ENCODE assay signal across 22 mouse cellular contexts in genomic region chr2:30058418-30058817, GRCm38 (mm10). TPM values are rescaled to one million over a fixed set of nuclear protein-coding genes. Genes with fewer than 3 reads are reported as not detected.
DNase-seq lines count a peak whose midpoint lies in the region; ATAC-seq and TF ChIP-seq lines count a peak whose summit lies in the region.
"Had no signal": no experiment of that assay in that cellular context is flagged by ENCODE, and none has a peak within 500 bp of the region (broad histone marks: within the 10 kb centered on the region; RNA-seq: fewer than 3 reads in every experiment).

No protein-coding gene starts in this region.

- no peaks in the 10 kb centered on the region for H3K36me3 ChIP-seq in midbrain, embryonic 10.5 days
- no peaks in the 10 kb centered on the region for H3K36me3 ChIP-seq in midbrain, embryonic 11.5 days (ENCODE audit: control insufficient read depth, insufficient read depth, low read length)
- H3K36me3 ChIP-seq in ES-E14 (ENCODE audit: control insufficient read depth, insufficient read depth, low read length, poor library complexity, severe bottlenecking), result peaks cover 9% of the 10 kb centered on the region
- H3K36me3 ChIP-seq: embryonic facial prominence, embryonic 13.5 days; heart, embryonic 10.5 days; intestine, embryonic 15.5 days had no signal

- no peaks in the 10 kb centered on the region for H3K9me3 ChIP-seq in midbrain, embryonic 10.5 days (replicated peaks)
- no peaks in the 10 kb centered on the region for H3K9me3 ChIP-seq in midbrain, embryonic 11.5 days (ENCODE audit: control insufficient read depth, low read length)
- H3K9me3 ChIP-seq in ES-E14 (ENCODE audit: control insufficient read depth, insufficient read depth, low read depth, low read length), result no peaks in the 10 kb centered on the region
- H3K9me3 ChIP-seq: embryonic facial prominence, embryonic 13.5 days; forebrain, embryonic 13.5 days; heart, embryonic 10.5 days; intestine, embryonic 15.5 days had no signal

- in situ Hi-C loops in ES-E14 (cut with MboI; ENCODE audit: low sequenced_read_pairs in 2 of 2, unreplicated experiment in 2 of 2), result no loop called here

- peaks cover 37% of the 10 kb centered on the region for H3K4me1 ChIP-seq in midbrain, embryonic 10.5 days
- peaks cover 13% of the 10 kb centered on the region for H3K4me1 ChIP-seq in midbrain, embryonic 11.5 days (ENCODE audit: control insufficient read depth, insufficient read depth, low read length)
- peaks cover 0 to 6% of the 10 kb centered on the region in 2 experiments for H3K4me1 ChIP-seq in ES-E14 (ENCODE audit: control insufficient read depth in 2 of 2, insufficient read depth in 2 of 2, low read length in 2 of 2, poor library complexity in 1 of 2)

- H3K9ac ChIP-seq in midbrain, embryonic 11.5 days (ENCODE audit: low read length), result no peak overlapping the region
- no peak overlapping the region for H3K9ac ChIP-seq in ES-E14 (ENCODE audit: insufficient read depth, low read depth, low read length, poor library complexity, severe bottlenecking)
- H3K9ac ChIP-seq: embryonic facial prominence, embryonic 13.5 days; forebrain, embryonic 13.5 days; intestine, embryonic 15.5 days had no signal

- no peak for ATAC-seq in midbrain, embryonic 11.5 days (ENCODE audit: low FRiP score)
- ATAC-seq: forebrain, embryonic 13.5 days; hindbrain, embryonic 16.5 days; intestine, embryonic 15.5 days had no signal

- no peaks in the 10 kb centered on the region for H3K27me3 ChIP-seq in midbrain, embryonic 10.5 days (ENCODE audit: low read depth, poor library complexity, severe bottlenecking)
- H3K27me3 ChIP-seq in midbrain, embryonic 11.5 days (ENCODE audit: control insufficient read depth, insufficient read depth, low read length), result no peaks in the 10 kb centered on the region
- H3K27me3 ChIP-seq: embryonic facial prominence, embryonic 13.5 days; intestine, embryonic 15.5 days had no signal

- WGBS in midbrain, embryonic 10.5 days, result 43% methylated on average over 5 of the region's 5 CpGs
- WGBS in midbrain, embryonic 11.5 days, result 35% methylated on average over 5 of the region's 5 CpGs

- no peak overlapping the region for H3K4me3 ChIP-seq in midbrain, embryonic 10.5 days
- no peak overlapping the region for H3K4me3 ChIP-seq in midbrain, embryonic 11.5 days (ENCODE audit: low read depth, low read length)
- H3K4me3 ChIP-seq in ES-E14 (ENCODE audit: insufficient read depth in 1 of 2, low read depth in 1 of 2, low read length in 2 of 2, poor library complexity in 1 of 2, severe bottlenecking in 1 of 2), result no peak overlapping the region
- H3K4me3 ChIP-seq: embryonic facial prominence, embryonic 13.5 days; forebrain, embryonic 13.5 days; gastrocnemius, adult 2 months; heart, embryonic 10.5 days; intestine, embryonic 15.5 days had no signal

- no peak overlapping the region for H3K4me2 ChIP-seq in midbrain, embryonic 11.5 days
- H3K4me2 ChIP-seq: embryonic facial prominence, embryonic 13.5 days; forebrain, embryonic 13.5 days; intestine, embryonic 15.5 days had no signal

- DNase-seq in embryo, embryonic 10 days (ENCODE audit: low spot score), result peak; percentile 44
- no peak for DNase-seq in embryo, embryonic 11 days
- peak; percentile 50 for DNase-seq in midbrain, embryonic 10.5 days (ENCODE audit: low spot score)
- no peak for DNase-seq in midbrain, embryonic 11.5 days (ENCODE audit: low spot score, missing footprints)
- DNase-seq in ES-E14 (ENCODE audit: low read depth, low spot score), result peak; percentile 69
- peak; percentile 37 for DNase-seq in embryo, embryonic 9.5 days (ENCODE audit: extremely low spot score)
- no peak for DNase-seq in adrenal gland, postnatal 4 days (ENCODE audit: low spot score in 2 of 2)
- DNase-seq in lung, adult 18-20 months, result no peak
- DNase-seq: adrenal gland, postnatal 10 days; cerebellum, adult 11-12 months; cerebellum, adult 9-10 months; cerebellum, postnatal 36 days; gastrocnemius, adult 2 months; gastrocnemius, postnatal 25 days; heart, adult 18-20 months; heart, postnatal 14 days; kidney, adult 18-20 months had no signal

- no peak overlapping the region for H3K27ac ChIP-seq in midbrain, embryonic 10.5 days (replicated peaks)
- no peak overlapping the region; the same call in 1 of the 2 replicates for H3K27ac ChIP-seq in midbrain, embryonic 11.5 days (ENCODE audit: low read depth, low read length)
- no peak overlapping the region for H3K27ac ChIP-seq in ES-E14 (ENCODE audit: insufficient read depth, low read depth, low read length, poor library complexity, severe bottlenecking)
- H3K27ac ChIP-seq: embryonic facial prominence, embryonic 13.5 days; forebrain, embryonic 13.5 days; gastrocnemius, adult 2 months; heart, embryonic 10.5 days; intestine, embryonic 15.5 days had no signal

TF ChIP-seq in ES-E14, 5 proteins besides CTCF, POLR2A, EP300 and RAD21:
- no peak for TF ChIP-seq CHD2 (IDR thresholded peaks at IDR 0.05; ENCODE audit: low read depth, low read length)
- TF ChIP-seq ZNF384 (IDR thresholded peaks at IDR 0.05; ENCODE audit: low read depth, low read length), result no peak
- no peak for TF ChIP-seq ZC3H11A (IDR thresholded peaks at IDR 0.05; ENCODE audit: borderline replicate concordance, low read depth, low read length)
- no peak for TF ChIP-seq HCFC1 (IDR thresholded peaks at IDR 0.05; ENCODE audit: borderline replicate concordance, insufficient read depth, low read length)
TF ChIP-seq in ES-E14: peak in this region for 0.

RNA-seq across cellular contexts. Expression of gene Set, which starts 1.2 kb away (rescaled TPM):
- 777 and 858 TPM in 2 replicates for polyA plus RNA-seq in midbrain, embryonic 10.5 days (2016; fragmentation: Nextera tagmentation; extraction: Ambion mirVana)
- 741 and 754 TPM in 2 replicates for polyA plus RNA-seq in midbrain, embryonic 11.5 days (2014; fragmentation: Nextera tagmentation; extraction: Ambion mirVana)
- 695 and 901 TPM in 2 replicates for total RNA-seq in ES-E14 (2012; rRNA removed)
- total RNA-seq in adrenal gland, postnatal 4 days (2021), result 100 to 1,000 TPM; 326 to 328 TPM

RNA-seq across cellular contexts. Expression of gene Wdr34, which starts 9.7 kb away (rescaled TPM):
- 26.6 and 30.5 TPM in 2 replicates for polyA plus RNA-seq in midbrain, embryonic 10.5 days (2016; fragmentation: Nextera tagmentation; extraction: Ambion mirVana)
- polyA plus RNA-seq in midbrain, embryonic 11.5 days (2014; fragmentation: Nextera tagmentation; extraction: Ambion mirVana), result 25.5 and 25.9 TPM in 2 replicates
- 22.6 and 35.2 TPM in 2 replicates for total RNA-seq in ES-E14 (2012; rRNA removed)
- 10 to 100 TPM; 35.9 to 39.2 TPM for total RNA-seq in adrenal gland, postnatal 4 days (2021)

RNA-seq across cellular contexts. Expression of gene Pkn3, which starts 19.1 kb away (rescaled TPM):
- 12.1 and 13.5 TPM in 2 replicates for polyA plus RNA-seq in midbrain, embryonic 10.5 days (2016; fragmentation: Nextera tagmentation; extraction: Ambion mirVana)
- 6.4 and 8.4 TPM in 2 replicates for polyA plus RNA-seq in midbrain, embryonic 11.5 days (2014; fragmentation: Nextera tagmentation; extraction: Ambion mirVana)
- total RNA-seq in ES-E14 (2012; rRNA removed), result 19.1 and 24.3 TPM in 2 replicates
- 10 to 100 TPM; 11.4 to 12.4 TPM for total RNA-seq in adrenal gland, postnatal 4 days (2021)

RNA-seq across cellular contexts. Expression of gene Zdhhc12, which starts 35.0 kb away (rescaled TPM):
- polyA plus RNA-seq in midbrain, embryonic 10.5 days (2016; fragmentation: Nextera tagmentation; extraction: Ambion mirVana), result 36.8 and 41.9 TPM in 2 replicates
- 28.0 and 30.6 TPM in 2 replicates for polyA plus RNA-seq in midbrain, embryonic 11.5 days (2014; fragmentation: Nextera tagmentation; extraction: Ambion mirVana)
- total RNA-seq in ES-E14 (2012; rRNA removed), result 133 and 202 TPM in 2 replicates
- total RNA-seq in adrenal gland, postnatal 4 days (2021), result 10 to 100 TPM; 17.5 to 18.5 TPM

Comparison
In these comparisons a context has a peak if more than half of its experiments do, and no peak if none do; other contexts are left out.
1. DNase-seq: peak in embryo, embryonic 10 days (single experiment), midbrain, embryonic 10.5 days (single experiment), ES-E14 (single experiment) and embryo, embryonic 9.5 days (single experiment); none in embryo, embryonic 11 days (single experiment), midbrain, embryonic 11.5 days (single experiment), adrenal gland, postnatal 4 days (0 of 2) and lung, adult 18-20 months (0 of 2).